Mouse (Mus musculus) gastrocnemius, adult 18-20 months (tissue): Measurements from ENCODE around the gene Ptpra. TPM values are rescaled to one million over a fixed set of nuclear protein-coding genes. Genes with fewer than 3 reads are reported as not detected.

Experiments used
- DNase-seq: peaks from one replicate; pipeline ENCODE4 v3.0.0; 2021; ENCODE audit warnings: low spot score
- microRNA-seq: library from miRNA; unstranded; fragments of <30 nt; microRNA quantifications from one replicate; pipeline ENCODE4 v1.2.0, GENCODE M21; 2021
- total RNA-seq, 2 experiments: library from RNA; stranded (reverse); gene quantifications; 2 replicates each; pipeline ENCODE4 v1.2.3; 2021

Gene Ptpra
- total RNA-seq, 2 experiments from 2014 or later = 14.8 to 18.9 TPM

GRCm38 (mm10) chr2:130589761-130590160 is 139.7 kb downstream of the Ptpra start:
- DNase-seq = peak; percentile 15

- DNase-seq = peak; percentile 59
Observed at GRCm38 (mm10) chr2:130591016-130591415, 140.9 kb downstream of the Ptpra start.

GRCm38 (mm10) chr2:130595596-130595995 is 145.5 kb downstream of the Ptpra start:
- no peak for DNase-seq

GRCm38 (mm10) chr2:130597601-130598010 is 147.5 kb downstream of the Ptpra start:
- DNase-seq = no peak

GRCm38 (mm10) chr2:130598399-130598798 is 148.3 kb downstream of the Ptpra start:
- DNase-seq = no peak

GRCm38 (mm10) chr2:130602195-130602594 is 152.1 kb downstream of the Ptpra start:
- no peak for DNase-seq

Small RNA genes lying within 50 kb of the gene (microRNA-seq; reads per million reads assigned to microRNA genes)
- gene Gm23876 = not detected

Other genes starting within 250 kb of the Ptpra start
- 10 to 100 TPM; 23.8 to 29.5 TPM for gene Nop56, start 175.8 kb upstream of the Ptpra start, total RNA-seq
- 100 to 1,000 TPM; 450 to 457 TPM for gene Idh3b, start 165.7 kb upstream of the Ptpra start, total RNA-seq
- under 1 TPM; 0.27 to 0.43 TPM for gene Ebf4, start 155.1 kb upstream of the Ptpra start, total RNA-seq
- gene Cpxm1, start 52.7 kb upstream of the Ptpra start, total RNA-seq = 1 to 10 TPM; 2.2 to 2.4 TPM
- not detected for gene Gm28372, start 45.0 kb upstream of the Ptpra start, total RNA-seq
- gene 1700020A23Rik, start 45.0 kb upstream of the Ptpra start, total RNA-seq = not detected
- not detected for gene Tmem239, start 43.8 kb upstream of the Ptpra start, total RNA-seq
- gene Vps16, start 25.9 kb upstream of the Ptpra start, total RNA-seq = 10 to 100 TPM; 17.6 to 19.2 TPM
- 1 to 10 TPM; 4.2 to 4.8 TPM for gene Pced1a, start 25.6 kb upstream of the Ptpra start, total RNA-seq
- gene Mrps26, start 113.5 kb downstream of the Ptpra start, total RNA-seq = 10 to 100 TPM; 45.8 to 46.0 TPM
- gene Oxt, start 125.9 kb downstream of the Ptpra start, total RNA-seq = not detected
- not detected for gene Avp, start 132.3 kb downstream of the Ptpra start, total RNA-seq
- gene Fastkd5, start 179.7 kb downstream of the Ptpra start, total RNA-seq = 1 to 10 TPM; 5.8 to 6.2 TPM
- 1 to 10 TPM; 5.2 TPM for gene Ubox5, start 179.8 kb downstream of the Ptpra start, total RNA-seq
- gene Lzts3, start 192.5 kb downstream of the Ptpra start, total RNA-seq = 1 to 10 TPM; 2.3 to 3.2 TPM
- gene Ddrgk1, start 214.4 kb downstream of the Ptpra start, total RNA-seq = 100 to 1,000 TPM; 117 to 118 TPM
- 10 to 100 TPM; 11.5 to 12.7 TPM for gene Itpa, start 217.3 kb downstream of the Ptpra start, total RNA-seq
- gene Slc4a11, start 247.2 kb downstream of the Ptpra start, total RNA-seq = not detected